Mouse (Mus musculus): ENCODE measurements around the gene Psmf1. TPM values are rescaled to one million over a fixed set of nuclear protein-coding genes. Genes with fewer than 3 reads are reported as not detected.

Gene Psmf1
- polyA plus RNA-seq (2015; fragmentation: Nextera tagmentation; extraction: Ambion mirVana), result 23.4 and 28.7 TPM in 2 replicates

DNA sequence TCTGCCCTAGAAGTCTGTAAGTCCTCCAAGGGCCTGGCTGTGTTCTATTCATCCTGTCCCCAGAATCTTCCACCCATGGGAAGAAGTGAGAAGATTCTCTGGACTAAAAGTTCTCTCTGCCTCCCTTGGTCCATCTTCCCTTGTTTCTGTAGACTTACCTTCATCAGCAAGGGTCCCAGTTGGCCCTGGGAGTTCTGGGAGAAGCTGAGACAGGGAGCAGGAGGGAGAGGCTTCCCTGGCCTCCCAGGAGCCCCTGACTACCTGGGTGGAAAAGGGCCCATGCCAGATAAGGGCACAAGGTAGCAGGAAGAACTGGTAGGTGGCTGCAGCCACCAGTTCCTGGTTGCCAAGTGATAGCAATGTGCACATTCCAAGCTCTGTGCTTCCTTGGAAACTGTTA lies at the start of gene Psmf1:
Gene Psmf1 (minus strand): TSS at position 342 of the 400 bp plus-strand sequence.
- Histone ChIP-seq H3K4me2 (no peak within 1 kb of the TSS), H3K36me3 (no peaks in the 10 kb centered on the region), H3K9ac (no peak within 1 kb of the TSS), H3K9me3 (replicated peaks) (no peaks in the 10 kb centered on the region), H3K4me3 (no peak within 1 kb of the TSS), H3K4me1 (replicated peaks) (peaks cover 15% of the 10 kb centered on the region), H3K27ac (no peak within 1 kb of the TSS), H3K27me3 (peaks cover 13% of the 10 kb centered on the region)
- ATAC-seq (replicated peaks; ENCODE audit: insufficient number of reproducible peaks, insufficient read depth, low FRiP score, low read depth), result no peak

- Histone ChIP-seq H3K4me2 (no peak overlapping the region), H3K4me3 (no peak overlapping the region), H3K36me3 (no peaks in the 10 kb centered on the region), H3K9ac (no peak overlapping the region), H3K27me3 (no peaks in the 10 kb centered on the region), H3K4me1 (replicated peaks) (no peaks in the 10 kb centered on the region), H3K27ac (no peak overlapping the region), H3K9me3 (replicated peaks) (no peaks in the 10 kb centered on the region)
- no peak for ATAC-seq (replicated peaks; ENCODE audit: insufficient number of reproducible peaks, insufficient read depth, low FRiP score, low read depth)
- 39% methylated on average over 5 of the region's 5 CpGs for WGBS
Observed at GRCm38 (mm10) chr2:151791156-151791555, 47.2 kb upstream of the Psmf1 start.

DNA sequence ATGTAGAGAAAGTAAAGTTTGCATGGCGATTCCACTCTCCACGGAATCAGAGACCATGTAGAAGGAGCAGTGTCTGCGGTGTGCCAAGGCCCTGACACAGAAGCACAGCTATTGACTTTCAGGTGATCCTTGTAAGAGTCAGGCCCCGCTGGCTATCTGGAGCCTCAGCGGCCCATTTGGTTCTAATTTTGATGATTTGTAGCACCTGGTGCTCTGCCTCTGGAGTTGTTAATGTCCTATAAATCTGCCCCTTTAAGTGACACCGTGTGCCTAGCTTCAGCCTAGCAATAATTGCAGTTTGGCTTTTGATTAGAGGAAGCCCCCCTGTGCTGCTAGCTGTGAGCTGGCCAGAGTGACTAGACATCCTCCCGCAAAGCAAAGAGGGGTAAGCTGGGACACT lies 46.2 kb upstream of the Psmf1 start:
- Histone ChIP-seq H3K9me3 (replicated peaks) (no peaks in the 10 kb centered on the region), H3K36me3 (no peaks in the 10 kb centered on the region), H3K27me3 (no peaks in the 10 kb centered on the region), H3K4me2 (no peak overlapping the region), H3K9ac (no peak overlapping the region), H3K4me3 (no peak overlapping the region), H3K4me1 (replicated peaks) (no peaks in the 10 kb centered on the region), H3K27ac (no peak overlapping the region)
- ATAC-seq (replicated peaks; ENCODE audit: insufficient number of reproducible peaks, insufficient read depth, low FRiP score, low read depth), result no peak
- 42% methylated on average over 7 of the region's 7 CpGs for WGBS

DNA sequence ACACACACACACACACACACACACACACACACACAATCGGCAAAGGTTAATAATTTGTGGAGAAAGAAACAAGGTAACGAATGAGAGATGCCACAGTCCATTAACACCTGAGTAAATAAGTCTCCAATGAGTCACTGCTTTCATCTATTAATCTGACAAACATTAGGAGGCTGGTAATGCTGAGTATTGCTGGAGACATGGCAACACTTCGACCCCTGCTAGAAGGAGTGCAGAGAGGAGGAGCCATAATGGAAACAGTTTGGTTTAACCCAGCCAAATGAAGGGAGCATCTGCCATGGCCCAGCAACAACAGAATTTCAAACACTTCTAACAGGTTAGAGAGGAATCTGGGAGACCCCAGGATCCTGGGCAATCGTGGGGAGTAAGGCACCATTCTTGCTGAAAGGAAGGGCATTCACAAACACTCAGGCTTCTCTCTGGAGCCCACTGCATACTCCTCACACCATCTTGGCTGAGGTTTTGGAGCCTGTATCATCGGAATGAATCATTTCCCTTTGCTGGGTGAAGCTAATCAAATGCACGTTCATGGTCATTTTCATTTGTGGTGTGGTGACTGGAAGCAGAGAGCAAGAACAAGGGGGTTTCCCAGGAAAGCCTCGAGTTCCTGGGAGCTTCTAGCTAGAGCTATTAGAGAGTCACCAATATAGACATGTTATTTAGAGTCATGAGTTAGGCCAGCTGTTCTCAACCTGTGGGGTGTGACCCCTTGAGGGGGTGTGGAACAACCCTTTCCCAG lies 44.4 kb upstream of the Psmf1 start:
- no peaks in the 10 kb centered on the region for H3K4me1 ChIP-seq (replicated peaks)
- 68% methylated on average over 7 of the region's 7 CpGs for WGBS
- no peak overlapping the region for H3K4me3 ChIP-seq
- ATAC-seq (replicated peaks; ENCODE audit: insufficient number of reproducible peaks, insufficient read depth, low FRiP score, low read depth), result no peak
- H3K9ac ChIP-seq, result no peak overlapping the region
- no peaks in the 10 kb centered on the region for H3K9me3 ChIP-seq (replicated peaks)
- no peak overlapping the region for H3K27ac ChIP-seq
- no peaks in the 10 kb centered on the region for H3K27me3 ChIP-seq
- no peaks in the 10 kb centered on the region for H3K36me3 ChIP-seq
- no peak overlapping the region for H3K4me2 ChIP-seq

DNA sequence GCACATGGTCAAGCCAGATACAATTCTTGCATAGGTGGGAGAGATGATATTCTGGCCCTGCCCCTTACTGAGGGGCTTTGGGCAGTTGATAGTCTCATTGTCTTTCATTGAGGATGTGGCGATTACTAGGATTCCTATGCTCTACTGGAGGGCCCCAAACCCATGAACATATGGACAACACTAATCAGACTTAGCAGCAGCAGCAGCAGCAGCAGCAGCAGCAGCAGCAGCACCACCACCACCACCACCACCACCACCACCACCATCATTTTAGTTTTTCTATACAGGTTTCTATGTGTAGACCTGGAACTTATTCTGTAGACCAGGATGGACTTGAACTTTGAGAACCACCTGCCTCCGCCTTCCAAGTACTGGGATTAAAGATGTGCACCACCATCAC lies 39.5 kb upstream of the Psmf1 start:
- Histone ChIP-seq H3K27me3 (no peaks in the 10 kb centered on the region), H3K4me1 (replicated peaks) (no peaks in the 10 kb centered on the region), H3K9ac (no peak overlapping the region), H3K27ac (no peak overlapping the region), H3K36me3 (no peaks in the 10 kb centered on the region), H3K4me3 (no peak overlapping the region), H3K9me3 (replicated peaks) (no peaks in the 10 kb centered on the region), H3K4me2 (no peak overlapping the region)
- 83% methylated on average over 2 of the region's 2 CpGs for WGBS
- ATAC-seq (replicated peaks; ENCODE audit: insufficient number of reproducible peaks, insufficient read depth, low FRiP score, low read depth), result no peak

DNA sequence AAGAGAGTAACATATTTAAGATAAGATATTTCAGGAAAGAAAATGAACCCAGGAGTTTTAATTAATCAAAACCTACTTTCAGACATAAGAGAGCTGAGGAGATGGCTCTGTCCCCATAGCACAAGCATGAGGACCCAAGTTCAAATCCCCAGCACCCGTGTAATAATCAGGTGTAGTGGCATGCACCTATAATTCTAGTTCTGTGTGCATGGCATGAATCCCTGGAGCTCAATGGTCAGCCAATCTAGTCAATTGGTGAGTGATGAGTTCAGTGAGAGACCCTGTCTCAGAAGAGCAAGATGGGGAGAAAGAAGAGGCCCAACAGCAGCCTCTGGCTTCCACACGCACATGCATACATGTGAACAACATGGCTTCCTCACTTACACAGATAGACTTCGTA lies 33.4 kb upstream of the Psmf1 start:
- ATAC-seq (replicated peaks; ENCODE audit: insufficient number of reproducible peaks, insufficient read depth, low FRiP score, low read depth), result no peak
- Histone ChIP-seq H3K9ac (no peak overlapping the region), H3K4me3 (no peak overlapping the region), H3K4me2 (no peak overlapping the region), H3K27ac (no peak overlapping the region), H3K36me3 (no peaks in the 10 kb centered on the region), H3K9me3 (replicated peaks) (no peaks in the 10 kb centered on the region), H3K27me3 (peaks cover 9% of the 10 kb centered on the region; the same call in 1 of the 2 replicates), H3K4me1 (replicated peaks) (no peaks in the 10 kb centered on the region)
- WGBS, result 67% methylated on average over 3 of the region's 3 CpGs

DNA sequence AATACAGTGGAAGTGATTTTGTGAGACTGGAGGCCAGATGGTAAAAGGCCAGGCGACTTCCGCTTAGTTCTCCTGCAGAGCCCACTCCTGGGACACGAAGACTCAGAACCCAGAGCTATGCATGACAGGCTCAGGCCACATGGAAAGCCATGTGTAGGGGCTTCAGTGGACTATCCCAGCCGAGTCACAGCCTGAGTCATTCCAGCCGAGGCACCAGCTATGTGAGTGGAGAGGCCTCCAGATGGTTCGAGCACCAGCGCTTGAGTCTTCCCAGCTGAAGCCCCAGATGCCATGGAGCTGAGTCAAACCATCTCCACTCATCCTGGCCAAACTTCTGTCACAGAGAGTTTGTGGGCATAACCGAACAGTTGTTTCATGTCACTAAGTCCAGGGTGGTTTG lies 29.5 kb upstream of the Psmf1 start:
- H3K36me3 ChIP-seq, result no peaks in the 10 kb centered on the region
- H3K4me1 ChIP-seq (replicated peaks), result no peaks in the 10 kb centered on the region
- H3K4me3 ChIP-seq, result no peak overlapping the region
- 69% methylated on average over 8 of the region's 8 CpGs for WGBS
- no peak overlapping the region for H3K27ac ChIP-seq
- H3K9ac ChIP-seq, result no peak overlapping the region
- H3K4me2 ChIP-seq, result no peak overlapping the region
- peaks cover 9% of the 10 kb centered on the region; the same call in 1 of the 2 replicates for H3K27me3 ChIP-seq
- ATAC-seq (replicated peaks; ENCODE audit: insufficient number of reproducible peaks, insufficient read depth, low FRiP score, low read depth), result no peak
- H3K9me3 ChIP-seq (replicated peaks), result no peaks in the 10 kb centered on the region

DNA sequence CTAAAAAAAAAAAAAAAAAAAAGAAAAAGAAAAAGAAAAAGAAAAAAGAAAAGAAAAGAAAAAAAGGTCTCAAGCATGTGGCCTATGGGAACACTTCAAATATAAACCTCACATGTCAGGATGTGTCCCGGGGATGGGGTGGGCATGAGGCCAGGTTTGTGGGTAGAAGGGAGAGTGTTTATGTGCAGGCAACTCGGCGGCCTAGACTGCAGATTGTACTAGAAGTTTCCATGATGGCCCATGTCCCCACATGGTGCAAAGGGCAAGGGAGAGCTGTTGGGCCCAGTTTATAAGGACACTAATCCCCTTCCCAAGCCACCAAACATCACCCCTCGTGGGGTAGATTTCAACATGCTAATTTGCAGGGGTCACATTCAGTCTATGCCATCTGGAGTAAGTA lies 28.2 kb upstream of the Psmf1 start:
- Histone ChIP-seq H3K27me3 (peaks cover 9% of the 10 kb centered on the region; the same call in 1 of the 2 replicates), H3K27ac (no peak overlapping the region), H3K4me2 (no peak overlapping the region), H3K9me3 (replicated peaks) (no peaks in the 10 kb centered on the region), H3K36me3 (no peaks in the 10 kb centered on the region), H3K4me1 (replicated peaks) (no peaks in the 10 kb centered on the region), H3K4me3 (no peak overlapping the region), H3K9ac (no peak overlapping the region)
- ATAC-seq (replicated peaks; ENCODE audit: insufficient number of reproducible peaks, insufficient read depth, low FRiP score, low read depth), result no peak
- 68% methylated on average over 4 of the region's 4 CpGs for WGBS

- Histone ChIP-seq H3K4me1 (replicated peaks) (no peaks in the 10 kb centered on the region), H3K27me3 (peaks cover 7% of the 10 kb centered on the region; the same call in 1 of the 2 replicates), H3K36me3 (no peaks in the 10 kb centered on the region), H3K9me3 (replicated peaks) (no peaks in the 10 kb centered on the region), H3K27ac (no peak overlapping the region), H3K4me3 (no peak overlapping the region), H3K4me2 (no peak overlapping the region), H3K9ac (no peak overlapping the region)
- 56% methylated on average over 2 of the region's 2 CpGs for WGBS
- ATAC-seq (replicated peaks; ENCODE audit: insufficient number of reproducible peaks, insufficient read depth, low FRiP score, low read depth), result no peak
Observed at GRCm38 (mm10) chr2:151764557-151764956, 20.6 kb upstream of the Psmf1 start.

GRCm38 (mm10) chr2:151758806-151759353 lies 14.9 kb upstream of the Psmf1 start:
- Histone ChIP-seq H3K36me3 (no peaks in the 10 kb centered on the region), H3K4me1 (replicated peaks) (no peaks in the 10 kb centered on the region), H3K9ac (no peak overlapping the region), H3K9me3 (replicated peaks) (no peaks in the 10 kb centered on the region), H3K27ac (no peak overlapping the region), H3K27me3 (no peaks in the 10 kb centered on the region), H3K4me2 (no peak overlapping the region), H3K4me3 (no peak overlapping the region)
- WGBS, result 38% methylated on average over 1 of the region's 1 CpGs
- ATAC-seq (replicated peaks; ENCODE audit: insufficient number of reproducible peaks, insufficient read depth, low FRiP score, low read depth), result no peak

DNA sequence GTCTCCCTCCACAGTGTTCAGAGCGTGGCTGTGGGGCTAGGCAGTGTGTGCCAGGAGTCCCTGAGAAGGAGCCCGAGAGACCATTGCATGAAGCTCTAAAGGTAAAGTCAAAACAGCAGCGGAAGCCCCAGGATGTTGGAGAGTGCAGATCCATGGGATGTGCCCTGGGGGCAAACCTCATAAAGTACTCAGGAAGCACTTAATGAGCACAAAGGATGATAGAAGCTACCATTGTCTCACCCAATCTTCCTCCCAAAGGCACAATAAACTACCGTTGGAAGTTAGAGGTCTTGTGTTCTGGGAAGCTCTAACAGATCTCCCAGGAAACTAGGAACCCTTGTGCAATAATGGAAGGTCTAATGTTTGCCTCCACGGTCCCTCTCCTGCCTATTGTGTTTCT lies 13.5 kb upstream of the Psmf1 start:
- H3K4me1 ChIP-seq (replicated peaks), result no peaks in the 10 kb centered on the region
- whole genome bisulfite sequencing, result 68% methylated on average over 5 of the region's 5 CpGs
- ATAC-seq (replicated peaks; ENCODE audit: insufficient number of reproducible peaks, insufficient read depth, low FRiP score, low read depth), result no peak
- no peak overlapping the region for H3K9ac ChIP-seq
- no peaks in the 10 kb centered on the region for H3K27me3 ChIP-seq
- no peaks in the 10 kb centered on the region for H3K9me3 ChIP-seq (replicated peaks)
- H3K4me2 ChIP-seq, result no peak overlapping the region
- no peak overlapping the region for H3K4me3 ChIP-seq
- no peaks in the 10 kb centered on the region for H3K36me3 ChIP-seq
- H3K27ac ChIP-seq, result no peak overlapping the region
